Mouse (Mus musculus) gastrocnemius, adult 18-20 months (tissue): ENCODE data around the gene Mrap. TPM values are rescaled to one million over a fixed set of nuclear protein-coding genes. Genes with fewer than 3 reads are reported as not detected.

ENCODE experiments used
- DNase-seq: peaks from one replicate; pipeline ENCODE4 v3.0.0; 2021; ENCODE audit warnings: low spot score
- long read RNA-seq, 2 experiments: library from polyadenylated mRNA; stranded (forward); transcript quantifications; one replicate each; pipeline ENCODE4 v2.0.0; 2021
- total RNA-seq, 2 experiments: library from RNA; stranded (reverse); gene quantifications; 2 replicates each; pipeline ENCODE4 v1.2.3; 2021

The Mrap gene
- 1 to 10 TPM; 1.0 to 1.7 TPM for total RNA-seq
- long read RNA-seq, experiment 1, partial matches to known transcripts = 0 of 3 reads
- long read RNA-seq, experiment 1, other reads (novel, unspliced or antisense) = 0 of 3 reads
- long read RNA-seq, experiment 2, partial matches to known transcripts = 0 of 1 reads
- long read RNA-seq, experiment 2, other reads (novel, unspliced or antisense) = 0 of 1 reads

GRCm38 (mm10) chr16:90738092-90738956 lies at the start of gene Mrap:
Gene Mrap (plus strand): TSS chr16:90738207.
- DNase-seq = no peak

- peak; percentile 52 for DNase-seq
Observed at GRCm38 (mm10) chr16:90692704-90693385, 45.2 kb upstream of the Mrap start.

GRCm38 (mm10) chr16:90693625-90694024 lies 44.4 kb upstream of the Mrap start:
- DNase-seq = no peak

GRCm38 (mm10) chr16:90694719-90695118 lies 43.3 kb upstream of the Mrap start:
- DNase-seq = no peak

- DNase-seq = no peak
Observed at GRCm38 (mm10) chr16:90695121-90695520, 42.9 kb upstream of the Mrap start.

GRCm38 (mm10) chr16:90696306-90696705 lies 41.7 kb upstream of the Mrap start:
- no peak for DNase-seq

GRCm38 (mm10) chr16:90699390-90699789 lies 38.6 kb upstream of the Mrap start:
- no peak for DNase-seq

- DNase-seq = no peak
Observed at GRCm38 (mm10) chr16:90701541-90701940, 36.5 kb upstream of the Mrap start.

- no peak for DNase-seq
Observed at GRCm38 (mm10) chr16:90703646-90704045, 34.4 kb upstream of the Mrap start.

GRCm38 (mm10) chr16:90704161-90704825 lies 33.7 kb upstream of the Mrap start:
- DNase-seq = no peak

- DNase-seq = no peak
Observed at GRCm38 (mm10) chr16:90706279-90706678, 31.7 kb upstream of the Mrap start.

GRCm38 (mm10) chr16:90709711-90710289 lies 28.2 kb upstream of the Mrap start:
- no peak for DNase-seq

- no peak for DNase-seq
Observed at GRCm38 (mm10) chr16:90710313-90710712, 27.7 kb upstream of the Mrap start.

GRCm38 (mm10) chr16:90724051-90724450 lies 14.0 kb upstream of the Mrap start:
- no peak for DNase-seq

GRCm38 (mm10) chr16:90726600-90727227 lies 11.3 kb upstream of the Mrap start:
- DNase-seq = no peak

GRCm38 (mm10) chr16:90727233-90728115 lies 10.5 kb upstream of the Mrap start, which contains the start of gene Mis18a:
Gene Mis18a (minus strand): TSS chr16:90727404.
- peak; percentile 94 for DNase-seq

- DNase-seq = no peak
Observed at GRCm38 (mm10) chr16:90735611-90736010, 2.4 kb upstream of the Mrap start.

GRCm38 (mm10) chr16:90736672-90737270 lies 1.2 kb upstream of the Mrap start:
- DNase-seq = no peak

GRCm38 (mm10) chr16:90747143-90747542 lies 9.1 kb downstream of the Mrap start:
- no peak for DNase-seq
